Mouse (Mus musculus) liver, adult 2 months (tissue): ENCODE data around the gene Cdkl4.

Source experiments
- CTCF ChIP-seq: fragments of 200-500 bp; IDR thresholded peaks from 2 replicates; pipeline ENCODE4 v1.5.1; 2011; ENCODE audit warnings: low read depth, low read length, control low read depth
- POLR2A ChIP-seq: fragments of 200-500 bp; IDR thresholded peaks from 2 replicates; pipeline ENCODE4 v1.6.1; 2011; ENCODE audit warnings: low read length, control low read depth; ENCODE audit not compliant: insufficient read depth; ENCODE audit errors: extremely low read depth

GRCm38 (mm10) chr17:80621691-80622090 is 44.1 kb upstream of the Cdkl4 start:
- TF ChIP-seq CTCF (no peak), POLR2A (no peak)
